Mouse (Mus musculus): ENCODE measurements around the gene Nr5a1.
A peak's percentile ranks its signal among the peaks of the same experiment; 100 is the strongest.

Nr5a1 gene

GRCm38 (mm10) chr2:38714324-38714723 lies at the start of gene Nr5a1:
TSS of gene Nr5a1 (minus strand) at chr2:38714542.
- DNase-seq: no peak

- no peak for DNase-seq
Measured at GRCm38 (mm10) chr2:38739847-38740246, 25.5 kb upstream of the Nr5a1 start.

- DNase-seq: peak; percentile 94 to 97
Measured at GRCm38 (mm10) chr2:38739410-38739809, 25.1 kb upstream of the Nr5a1 start.

- DNase-seq: no peak
Measured at GRCm38 (mm10) chr2:38738601-38739301, 24.4 kb upstream of the Nr5a1 start.

- no peak for DNase-seq
Measured at GRCm38 (mm10) chr2:38735740-38736139, 21.4 kb upstream of the Nr5a1 start.

- DNase-seq: peak; percentile 38 to 57
Measured at GRCm38 (mm10) chr2:38734721-38735120, 20.4 kb upstream of the Nr5a1 start.

- DNase-seq: no peak
Measured at GRCm38 (mm10) chr2:38730331-38730827, 16.0 kb upstream of the Nr5a1 start.

GRCm38 (mm10) chr2:38725427-38725826 lies 11.1 kb upstream of the Nr5a1 start:
- DNase-seq: no peak

- DNase-seq: peak; percentile 79 to 86
Measured at GRCm38 (mm10) chr2:38723378-38723777, 9.0 kb upstream of the Nr5a1 start.

- no peak for DNase-seq
Measured at GRCm38 (mm10) chr2:38722076-38722475, 7.7 kb upstream of the Nr5a1 start.

GRCm38 (mm10) chr2:38720661-38721060 lies 6.3 kb upstream of the Nr5a1 start:
- DNase-seq: peak in 1 of 2 experiments; percentile 33

- DNase-seq: no peak
Measured at GRCm38 (mm10) chr2:38719354-38719753, 5.0 kb upstream of the Nr5a1 start.

GRCm38 (mm10) chr2:38718676-38719075 lies 4.3 kb upstream of the Nr5a1 start:
- no peak for DNase-seq

GRCm38 (mm10) chr2:38717436-38717835 lies 3.1 kb upstream of the Nr5a1 start:
- no peak for DNase-seq

GRCm38 (mm10) chr2:38713596-38713995 lies 746 bp downstream of the Nr5a1 start:
- no peak for DNase-seq

GRCm38 (mm10) chr2:38712769-38713125 lies 1.6 kb downstream of the Nr5a1 start:
- no peak for DNase-seq

GRCm38 (mm10) chr2:38712076-38712768 lies 2.1 kb downstream of the Nr5a1 start:
- no peak for DNase-seq

GRCm38 (mm10) chr2:38711421-38711861 lies 2.9 kb downstream of the Nr5a1 start:
- DNase-seq: peak in 1 of 2 experiments; percentile 51

GRCm38 (mm10) chr2:38710304-38711241 lies 3.8 kb downstream of the Nr5a1 start:
- DNase-seq: peak; percentile 37 to 66

GRCm38 (mm10) chr2:38708907-38709688 lies 5.2 kb downstream of the Nr5a1 start:
- no peak for DNase-seq

- DNase-seq: peak; percentile 43 to 46
Measured at GRCm38 (mm10) chr2:38706661-38707060, 7.7 kb downstream of the Nr5a1 start.

- no peak for DNase-seq
Measured at GRCm38 (mm10) chr2:38705036-38705435, 9.3 kb downstream of the Nr5a1 start.

Measured in cerebellum, postnatal 10 days (tissue).